Comparison of ENCODE assay signal across 1 mouse cellular context in the genomic region with DNA sequence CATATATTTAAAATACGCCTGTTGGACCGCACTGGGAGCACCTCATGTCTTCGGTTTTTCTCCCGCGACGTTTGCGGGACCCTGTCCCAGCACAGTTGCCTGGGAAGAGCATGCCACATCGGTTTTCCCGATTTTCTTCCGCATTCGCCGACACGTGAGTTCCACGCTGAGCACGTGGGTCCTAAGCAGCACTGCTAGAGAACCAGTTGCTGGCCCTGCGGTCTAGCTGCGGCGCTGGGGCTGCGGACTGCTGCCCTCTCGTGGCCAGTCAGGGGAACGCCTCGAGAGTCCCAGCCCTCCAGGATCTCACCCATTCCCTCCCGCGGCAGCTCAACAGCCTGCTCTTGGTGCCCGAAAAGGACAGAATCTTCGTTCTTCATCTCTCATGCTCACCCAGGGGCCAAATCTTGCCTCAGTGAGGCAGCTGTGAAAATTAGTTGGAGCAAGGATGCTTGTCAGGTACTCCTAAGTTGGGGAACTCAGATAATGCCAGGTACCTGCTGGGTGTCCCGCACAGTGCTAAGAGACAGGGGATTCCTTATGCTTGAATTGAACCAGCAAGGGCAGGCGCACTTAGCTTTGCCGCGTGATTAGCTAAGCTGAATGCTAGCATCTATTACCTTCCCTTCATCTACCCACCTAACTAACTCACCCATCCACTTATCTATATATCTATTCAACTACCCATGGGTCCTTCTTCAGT.
TF ChIP-seq lines count a peak whose summit lies in the region.

No protein-coding gene starts in this region.

TF ChIP-seq in MEL, 35 proteins besides CTCF, POLR2A, EP300 and RAD21 (continued from another document):
- TF ChIP-seq E2F4 (IDR thresholded peaks at IDR 0.05; ENCODE audit: borderline replicate concordance, low read depth, low read length) (no peak), TAL1 (IDR thresholded peaks at IDR 0.05; ENCODE audit: low read length) (no peak), SIN3A (IDR thresholded peaks at IDR 0.05; ENCODE audit: low read length) (peak; percentile 98), MAFK (IDR thresholded peaks at IDR 0.05; ENCODE audit: borderline replicate concordance, low read depth, low read length) (no peak), POLR2AphosphoS5 (IDR thresholded peaks at IDR 0.05; ENCODE audit: borderline replicate concordance, low read depth, low read length) (no peak), MYB (IDR thresholded peaks at IDR 0.05; ENCODE audit: low read depth, low read length) (no peak), MXI1 (IDR thresholded peaks at IDR 0.05; ENCODE audit: low read depth, low read length) (peak; percentile 100), UBTF (IDR thresholded peaks at IDR 0.05; ENCODE audit: borderline replicate concordance, insufficient read depth, low read depth, low read length) (no peak), TCF12 (IDR thresholded peaks at IDR 0.05; ENCODE audit: low read depth, low read length) (no peak), JUND (IDR thresholded peaks at IDR 0.05; ENCODE audit: low read depth, low read length) (no peak), CHD1 (IDR thresholded peaks at IDR 0.05; ENCODE audit: low read depth, low read length) (no peak), ZKSCAN1 (IDR thresholded peaks at IDR 0.05; ENCODE audit: low read depth, low read length) (no peak), MAZ (IDR thresholded peaks at IDR 0.05; ENCODE audit: low read depth, low read length) (no peak; the same call in 1 of the 2 replicates), RCOR1 (IDR thresholded peaks at IDR 0.05; ENCODE audit: low read depth, low read length) (no peak), GABPA (IDR thresholded peaks at IDR 0.05; ENCODE audit: low read depth, low read length) (no peak), NRF1 (IDR thresholded peaks at IDR 0.05; ENCODE audit: insufficient read depth, low read depth, low read length, poor library complexity, severe bottlenecking) (no peak), USF2 (IDR thresholded peaks at IDR 0.05; ENCODE audit: borderline replicate concordance in 1 of 2, insufficient read depth in 1 of 2, low read depth in 1 of 2, low read length in 2 of 2) (peak; percentile 14 to 81; a peak in 2 of 4 replicates)
TF ChIP-seq in MEL: peak in this region for 14.
